Mouse (Mus musculus) brain, embryonic 14.5 days (tissue): ENCODE measurements around the gene Adcy2.

Experiments used
- CTCF ChIP-seq: fragments of 200-500 bp; IDR thresholded peaks from 2 replicates; pipeline ENCODE4 v1.5.1; 2012; ENCODE audit warnings: inconsistent platforms, mild to moderate bottlenecking, moderate library complexity, borderline replicate concordance; ENCODE audit not compliant: insufficient read depth, insufficient read length; ENCODE audit errors: extremely low read depth
- POLR2A ChIP-seq: fragments of 200-500 bp; IDR thresholded peaks from 2 replicates; pipeline ENCODE4 v1.6.1; 2012; ENCODE audit warnings: mild to moderate bottlenecking, inconsistent platforms, borderline replicate concordance; ENCODE audit not compliant: poor library complexity, insufficient read depth, insufficient read length, severe bottlenecking; ENCODE audit errors: extremely low read depth

GRCm38 (mm10) chr13:68588352-68588751 is 411.0 kb downstream of the Adcy2 start:
- TF ChIP-seq CTCF (no peak), POLR2A (no peak)
